Mouse (Mus musculus) ZHBTc4 (cell line): Measurements from ENCODE around the gene Nemp2.
A peak's percentile ranks its signal among the peaks of the same experiment; 100 is the strongest.

Experiments
- DNase-seq: peaks from one replicate; pipeline ENCODE4 v3.0.0-alpha.2; 2011; ENCODE audit warnings: low read depth, low spot score

Nemp2 gene

GRCm38 (mm10) chr1:52630248-52630936, at the start of gene Nemp2:
Gene Nemp2 (plus strand): TSS chr1:52630703.
- DNase-seq: peak; percentile 93

GRCm38 (mm10) chr1:52581744-52582143, 48.8 kb upstream of the Nemp2 start:
- no peak for DNase-seq

GRCm38 (mm10) chr1:52582866-52583265, 47.6 kb upstream of the Nemp2 start:
- no peak for DNase-seq

- DNase-seq: no peak
These were observed 33.4 kb upstream of the Nemp2 start for GRCm38 (mm10) chr1:52596982-52597646.

- peak; percentile 45 for DNase-seq
These were observed 32.7 kb upstream of the Nemp2 start for GRCm38 (mm10) chr1:52597761-52598160.

GRCm38 (mm10) chr1:52598361-52598760, 32.1 kb upstream of the Nemp2 start:
- no peak for DNase-seq

- no peak for DNase-seq
These were observed 29.0 kb upstream of the Nemp2 start for GRCm38 (mm10) chr1:52601496-52601895.

- no peak for DNase-seq
These were observed 22.8 kb upstream of the Nemp2 start for GRCm38 (mm10) chr1:52607700-52608099.

- no peak for DNase-seq
These were observed 22.0 kb upstream of the Nemp2 start for GRCm38 (mm10) chr1:52608486-52608885.

GRCm38 (mm10) chr1:52618217-52618616, 12.3 kb upstream of the Nemp2 start:
- DNase-seq: no peak

- DNase-seq: no peak
These were observed 10.1 kb upstream of the Nemp2 start for GRCm38 (mm10) chr1:52620442-52620841.

GRCm38 (mm10) chr1:52630937-52631299, 415 bp downstream of the Nemp2 start:
- DNase-seq: peak; percentile 69

GRCm38 (mm10) chr1:52631570-52631969, 1.1 kb downstream of the Nemp2 start:
- DNase-seq: peak; percentile 56

GRCm38 (mm10) chr1:52634251-52634650, 3.7 kb downstream of the Nemp2 start:
- DNase-seq: no peak

- no peak for DNase-seq
These were observed 5.4 kb downstream of the Nemp2 start for GRCm38 (mm10) chr1:52635932-52636331.

- DNase-seq: no peak
These were observed 7.6 kb downstream of the Nemp2 start for GRCm38 (mm10) chr1:52638101-52638500.

GRCm38 (mm10) chr1:52639090-52639489, 8.6 kb downstream of the Nemp2 start:
- no peak for DNase-seq

- DNase-seq: no peak
These were observed 9.8 kb downstream of the Nemp2 start for GRCm38 (mm10) chr1:52640266-52640665.

GRCm38 (mm10) chr1:52640736-52641135, 10.2 kb downstream of the Nemp2 start:
- DNase-seq: no peak

GRCm38 (mm10) chr1:52648153-52649027, 17.9 kb downstream of the Nemp2 start:
- DNase-seq: peak; percentile 71

GRCm38 (mm10) chr1:52650066-52650465, 19.6 kb downstream of the Nemp2 start:
- no peak for DNase-seq

GRCm38 (mm10) chr1:52652601-52653253, 22.2 kb downstream of the Nemp2 start:
- DNase-seq: no peak
